Mouse (Mus musculus) thymus, adult 2 months (tissue): ENCODE results near the gene Fdxacb1.

ENCODE experiments used
- CTCF ChIP-seq: fragments of 200-500 bp; IDR thresholded peaks from 2 replicates; pipeline ENCODE4 v1.5.1; 2012; ENCODE audit warnings: mild to moderate bottlenecking, control low read depth, low read length, moderate library complexity, borderline replicate concordance; ENCODE audit not compliant: control insufficient read depth, poor library complexity, insufficient read depth; ENCODE audit errors: extremely low read depth
- POLR2A ChIP-seq: fragments of 200-500 bp; IDR thresholded peaks from 2 replicates; pipeline ENCODE4 v1.6.1; 2012; ENCODE audit warnings: mild to moderate bottlenecking, low read length, control low read depth, moderate library complexity; ENCODE audit not compliant: control insufficient read depth, poor library complexity, insufficient read depth; ENCODE audit errors: extremely low read depth

GRCm38 (mm10) chr9:50821651-50822050 is 53.6 kb downstream of the Fdxacb1 start:
- TF ChIP-seq CTCF: no peak
- TF ChIP-seq POLR2A: no peak
